Mouse (Mus musculus) neutrophil, adult 5-6 weeks (primary cell): ENCODE data around the gene Lgmn. TPM values are rescaled to one million over a fixed set of nuclear protein-coding genes. Genes with fewer than 3 reads are reported as not detected.

Source experiments
- ATAC-seq: fragments of 151-379, 151-347 bp; 2 replicates; pipeline ENCODE4 v1.8.0; 2017; ENCODE audit warnings: mild to moderate bottlenecking, moderate TSS enrichment; ENCODE audit not compliant: insufficient number of reproducible peaks, poor library complexity, low FRiP score, severe bottlenecking; ENCODE audit errors: extremely low read depth
- total RNA-seq: library from RNA; stranded (forward); fragments of 200-1000 nt; gene quantifications from 2 replicates; pipeline ENCODE4 v1.2.3, GENCODE M21; 2017

The Lgmn gene
- 62.6 and 64.1 TPM in 2 replicates for total RNA-seq

DNA sequence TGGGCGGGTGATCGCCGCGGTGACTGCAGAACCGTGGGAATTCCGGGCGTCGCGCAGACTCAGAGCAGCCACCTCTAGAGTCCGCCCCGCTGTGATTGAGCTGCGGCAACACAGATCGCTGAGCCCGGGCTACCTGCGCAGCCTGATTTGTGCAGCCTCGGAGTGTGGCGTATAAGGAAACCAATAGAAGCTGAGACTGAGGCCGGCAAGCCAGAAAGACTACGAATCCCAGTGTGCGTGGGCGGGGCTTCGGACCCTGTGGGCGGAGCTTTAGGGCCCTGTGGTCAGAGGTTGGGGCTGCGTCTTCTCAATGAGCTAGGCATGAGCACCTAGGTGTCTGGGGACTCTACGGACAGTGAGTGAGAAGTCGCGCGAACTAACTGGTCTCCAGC lies at the start of gene Lgmn:
Gene Lgmn, minus strand, starts transcription at position 182 of the 392 bp plus-strand sequence.
- ATAC-seq, result peak; percentile 97

DNA sequence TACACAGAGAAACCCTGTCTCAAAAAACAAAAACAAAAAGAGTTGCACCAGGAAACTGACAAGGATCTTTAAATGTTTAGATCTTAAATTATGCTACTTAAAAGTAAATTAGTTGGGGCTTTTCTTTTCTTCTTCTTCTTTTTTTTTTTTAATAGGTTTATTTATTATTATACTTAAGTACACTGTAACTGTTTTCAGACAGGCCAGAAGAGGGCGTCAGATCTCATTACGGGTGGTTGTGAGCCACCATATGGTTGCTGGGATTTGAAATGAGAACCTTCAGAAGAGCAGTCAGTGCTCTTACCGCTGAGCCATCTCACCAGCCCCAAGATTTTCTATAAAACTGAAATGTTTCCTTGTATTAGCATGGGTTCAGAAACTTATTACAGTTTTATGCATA lies 45.3 kb upstream of the Lgmn start:
- no peak for ATAC-seq

- ATAC-seq, result no peak
Observed at GRCm38 (mm10) chr12:102480481-102480880, 40.9 kb upstream of the Lgmn start.

DNA sequence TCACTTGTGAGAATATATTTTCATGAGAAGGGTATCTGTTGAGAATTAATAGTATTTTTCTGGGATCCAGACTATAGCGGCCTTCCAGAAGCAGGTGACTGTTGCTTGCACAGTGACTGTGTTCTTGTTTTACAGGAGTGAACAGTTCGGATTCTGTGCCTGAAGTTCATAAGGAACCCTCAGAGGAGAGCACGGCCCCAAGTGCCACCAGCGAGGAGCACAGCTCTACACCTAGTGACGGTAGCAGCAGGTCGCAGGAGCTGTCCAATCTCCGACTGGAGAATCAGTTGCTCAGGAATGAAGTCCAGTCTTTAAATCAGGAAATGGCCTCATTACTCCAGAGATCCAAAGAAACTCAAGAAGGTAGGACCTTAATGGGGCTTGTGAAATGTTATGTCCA lies 34.8 kb upstream of the Lgmn start:
- no peak for ATAC-seq

DNA sequence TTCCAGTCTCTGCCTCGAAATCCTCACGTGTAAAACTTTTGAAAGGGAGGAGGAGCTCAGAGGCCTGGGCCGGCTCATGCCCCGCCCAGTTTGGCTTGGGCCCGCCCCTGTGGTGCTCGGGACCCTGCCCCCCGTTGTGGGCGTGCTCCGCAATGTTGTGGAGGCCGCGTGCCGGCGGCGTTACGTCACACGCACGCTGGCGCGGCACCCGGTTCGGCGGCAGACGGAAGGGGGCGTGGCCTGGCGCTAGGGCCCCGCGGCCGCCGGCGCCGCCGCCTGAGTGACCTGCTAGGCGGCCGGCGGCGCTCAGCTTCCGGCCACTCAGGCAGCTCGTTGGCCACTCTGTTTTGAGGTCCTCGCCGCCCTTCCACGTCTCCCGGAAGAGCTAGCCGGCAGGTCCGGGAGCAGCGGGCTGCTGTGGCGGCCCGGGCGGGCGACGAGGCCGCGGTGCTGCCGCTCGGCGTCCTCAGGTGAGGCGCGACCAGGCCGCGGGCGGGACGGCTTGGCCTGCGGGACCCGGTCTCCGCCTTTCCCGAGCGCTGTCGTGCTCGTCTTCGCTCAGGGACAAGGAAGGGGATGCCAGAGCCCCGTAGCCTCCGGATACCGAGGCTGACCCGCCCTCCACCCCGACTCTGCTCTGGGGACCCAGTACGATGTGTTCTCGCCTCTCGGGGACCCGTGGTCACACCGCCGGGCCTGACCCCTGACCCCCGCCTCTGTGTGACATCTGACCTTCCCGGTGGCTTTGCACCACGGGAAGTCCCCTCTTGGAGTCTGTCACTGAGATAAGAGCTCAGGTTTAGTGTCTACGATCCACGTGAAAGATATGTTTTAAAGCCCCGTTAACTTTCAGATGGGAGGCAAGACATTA lies 29.5 kb upstream of the Lgmn start, which contains the start of gene Golga5:
Gene Golga5, plus strand, starts transcription at position 242 of the 871 bp plus-strand sequence.
- peak; percentile 97 for ATAC-seq

DNA sequence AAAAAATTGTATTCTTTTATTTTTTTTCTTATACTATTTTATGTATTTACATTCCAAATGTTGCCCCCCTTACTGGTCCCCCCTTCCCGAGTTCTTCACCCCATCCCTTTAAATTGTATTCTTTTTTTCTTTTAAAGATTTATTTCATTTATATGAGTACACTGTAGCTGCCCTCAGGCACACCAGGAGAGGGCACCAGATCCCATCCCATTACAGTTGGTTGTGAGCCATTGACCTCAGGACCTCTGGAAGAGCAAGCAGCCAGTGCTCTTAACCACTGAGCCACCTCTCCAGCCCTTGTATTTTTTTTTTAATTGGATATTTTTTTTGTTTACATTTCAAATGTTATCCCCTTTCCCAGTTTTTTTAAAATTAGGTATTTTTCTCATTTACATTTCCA lies 28.5 kb upstream of the Lgmn start:
- no peak for ATAC-seq

DNA sequence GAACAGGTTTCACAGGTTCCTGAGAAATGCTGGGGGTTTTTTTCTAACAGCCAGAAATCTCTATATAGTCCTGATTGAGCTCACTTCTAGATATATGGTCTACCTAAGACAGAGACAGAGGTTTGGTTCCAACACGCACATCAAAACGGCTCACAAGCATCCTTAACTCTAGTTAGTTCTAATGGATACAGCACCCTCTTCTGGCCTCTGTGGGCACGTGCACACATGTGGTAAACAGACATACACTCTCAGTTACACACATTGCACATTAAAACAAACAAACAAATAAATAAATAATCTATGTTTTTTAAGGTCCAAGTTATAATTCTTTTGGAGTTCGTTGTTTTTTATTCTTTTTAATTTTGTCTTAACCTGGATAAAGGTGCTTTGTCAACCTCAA lies 25.0 kb upstream of the Lgmn start:
- ATAC-seq, result no peak

DNA sequence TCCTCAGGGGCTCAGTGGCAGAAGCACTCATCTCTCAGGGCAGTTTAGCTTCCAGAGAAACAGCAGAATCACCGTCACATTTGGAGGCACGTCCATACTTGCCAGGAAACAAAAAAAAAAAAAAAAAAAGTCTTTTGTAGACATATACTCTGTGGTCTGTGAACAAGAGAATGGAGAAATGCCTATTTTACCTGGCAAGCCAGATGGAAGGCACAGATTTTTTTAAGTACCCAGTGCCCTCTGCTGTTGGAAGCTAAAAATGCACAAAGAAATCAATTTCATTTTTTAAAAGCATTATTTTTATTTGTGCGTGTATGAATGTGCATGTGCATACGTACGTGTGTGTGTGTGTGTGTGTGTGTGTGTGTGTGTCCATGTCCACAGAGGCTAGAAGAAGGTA lies 21.6 kb upstream of the Lgmn start:
- peak; percentile 58; the same call in 1 of the 2 replicates for ATAC-seq

DNA sequence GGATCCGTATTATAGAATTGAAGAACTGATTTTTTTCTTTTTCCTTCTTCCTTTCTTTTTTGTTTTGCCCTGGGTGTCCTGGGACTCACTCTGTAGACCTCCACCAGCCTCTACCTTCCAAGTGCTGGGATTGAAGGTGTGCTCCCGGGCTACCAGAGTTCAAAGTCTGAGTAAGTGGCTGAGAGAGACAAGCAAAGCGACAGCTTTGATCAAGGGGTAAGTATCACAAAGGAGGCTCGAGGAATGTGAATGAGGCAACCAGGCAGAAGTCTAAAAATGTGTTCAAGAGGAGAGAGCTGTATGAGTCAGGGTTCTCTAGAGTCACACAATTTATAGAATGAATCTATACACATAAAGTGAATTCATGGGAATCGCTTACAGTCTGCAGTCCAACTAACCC lies 20.4 kb upstream of the Lgmn start:
- ATAC-seq, result no peak

DNA sequence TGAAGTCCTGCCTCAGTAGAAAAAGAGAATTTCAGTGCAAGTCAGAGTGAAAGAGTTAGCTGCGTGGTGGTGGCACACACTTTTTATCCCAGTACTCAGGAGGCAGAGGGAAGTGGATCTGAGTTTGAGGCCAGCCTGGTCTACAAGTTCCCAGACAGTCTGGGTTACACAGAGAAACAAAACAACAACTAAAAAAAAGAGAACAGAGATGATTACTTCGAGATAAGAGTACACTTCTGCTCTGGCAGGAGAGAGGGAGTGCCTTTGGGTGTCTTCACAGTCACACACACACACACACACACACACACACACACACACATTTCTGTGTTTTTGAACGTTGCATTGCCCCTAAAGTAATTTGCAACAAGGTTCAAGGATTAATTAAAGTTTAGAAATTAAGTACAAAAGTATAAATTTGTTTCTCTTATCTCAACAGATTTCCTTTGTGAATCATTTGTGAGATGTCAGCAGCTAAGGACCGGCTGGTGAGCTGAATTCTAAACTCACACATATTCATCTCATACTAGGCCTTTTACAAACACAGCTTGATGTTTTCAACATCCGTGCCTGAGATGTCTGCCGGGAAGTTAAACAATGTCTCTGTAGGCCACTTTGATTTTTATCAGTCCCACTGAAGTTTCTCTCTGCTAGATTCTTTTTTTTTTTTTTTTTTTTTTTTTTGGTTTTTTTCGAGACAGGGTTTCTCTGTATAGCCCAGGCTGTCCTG lies 17.0 kb upstream of the Lgmn start:
- ATAC-seq, result no peak

GRCm38 (mm10) chr12:102453581-102453980 lies 14.0 kb upstream of the Lgmn start:
- peak; percentile 14 for ATAC-seq

DNA sequence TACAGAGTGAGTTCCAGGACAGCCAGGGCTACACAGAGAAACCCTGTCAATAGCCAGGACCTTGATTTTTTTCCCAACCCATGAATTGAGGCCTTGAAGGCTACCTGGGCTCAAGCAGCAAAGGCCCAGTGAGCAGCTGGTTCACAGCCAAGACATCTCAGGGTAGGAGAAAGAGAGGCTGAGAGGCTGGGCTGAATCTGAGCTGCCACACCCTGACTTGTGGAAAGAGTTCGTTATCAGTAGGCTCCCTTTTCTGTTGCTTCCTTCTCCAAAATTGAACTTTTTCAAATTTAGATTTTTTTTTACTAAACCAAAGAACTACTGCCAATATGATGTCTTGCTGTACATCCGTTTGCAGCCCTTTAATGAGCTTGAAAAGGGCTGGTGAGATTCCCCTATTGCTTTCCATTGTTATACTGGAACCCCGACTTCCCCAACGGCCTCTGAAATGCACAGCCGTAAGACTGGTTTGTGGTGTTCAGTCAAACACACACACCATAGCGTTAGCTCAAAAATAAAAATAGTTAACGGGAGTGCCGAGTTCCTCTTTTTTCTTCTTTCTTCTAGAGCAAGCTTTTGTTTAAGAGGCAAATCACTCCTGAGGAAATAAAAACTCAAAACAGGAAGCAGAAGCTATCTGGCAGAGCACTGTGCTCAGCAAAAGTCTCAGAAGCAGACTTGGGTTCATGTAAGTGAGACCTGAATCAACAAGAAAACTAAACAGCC lies 11.7 kb upstream of the Lgmn start:
- peak; percentile 73 for ATAC-seq

- no peak for ATAC-seq
Observed at GRCm38 (mm10) chr12:102450437-102450836, 10.8 kb upstream of the Lgmn start.

GRCm38 (mm10) chr12:102445436-102445835 lies 5.8 kb upstream of the Lgmn start:
- peak; percentile 94 for ATAC-seq

- ATAC-seq, result no peak
Observed at GRCm38 (mm10) chr12:102443676-102444075, 4.1 kb upstream of the Lgmn start.

DNA sequence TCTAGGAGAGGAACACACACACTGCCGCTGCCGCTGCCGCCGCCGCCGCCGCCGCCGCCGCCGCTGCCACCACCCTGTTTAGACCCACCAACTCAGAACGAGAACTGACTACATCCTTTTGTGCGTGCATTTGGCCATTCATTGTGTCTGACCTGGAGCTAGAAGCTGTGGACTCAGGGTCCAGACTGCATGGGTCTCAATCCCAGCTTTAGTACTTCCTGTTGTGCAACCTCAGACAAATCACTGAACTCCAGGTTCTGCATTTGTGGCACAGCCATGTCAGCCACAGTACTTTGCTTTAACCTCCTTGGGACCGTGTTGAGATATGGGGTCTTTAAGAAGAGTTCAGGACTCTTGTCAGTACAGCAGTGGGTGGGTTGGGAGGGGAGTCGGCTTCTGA lies 3.0 kb upstream of the Lgmn start:
- ATAC-seq, result no peak

- no peak for ATAC-seq
Observed at GRCm38 (mm10) chr12:102441141-102441540, 1.5 kb upstream of the Lgmn start.

GRCm38 (mm10) chr12:102440551-102440950 lies 938 bp upstream of the Lgmn start:
- no peak for ATAC-seq

DNA sequence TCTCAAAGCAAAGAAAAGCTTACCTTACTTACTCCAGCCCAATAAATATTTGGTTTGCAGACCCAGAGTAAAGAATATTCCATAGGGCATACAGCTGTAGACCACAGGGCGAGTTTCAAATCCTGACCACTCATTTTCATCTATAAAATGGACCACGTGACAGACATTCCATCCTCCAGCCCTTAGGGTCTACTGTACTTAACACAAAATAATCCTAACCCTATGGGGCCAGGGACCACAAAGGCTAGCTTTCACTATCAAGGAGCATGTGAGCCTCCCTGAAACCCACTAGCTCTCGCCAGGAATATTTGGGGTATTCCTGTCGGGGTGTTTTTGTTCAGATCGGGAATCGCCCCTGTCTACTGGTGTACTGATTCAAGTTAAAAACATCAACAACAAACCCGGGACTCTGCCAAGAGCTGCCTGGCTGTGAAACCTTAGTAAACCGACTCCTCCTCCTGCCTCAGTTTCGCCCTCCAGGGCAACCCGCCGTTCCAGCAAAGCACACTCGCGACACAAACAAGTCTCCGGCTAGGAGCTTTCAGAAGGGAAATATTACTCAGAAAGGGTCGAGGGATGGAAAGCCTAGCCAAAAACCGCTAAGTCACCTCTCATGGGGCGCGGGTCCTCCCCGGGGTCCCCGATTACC lies 506 bp downstream of the Lgmn start:
- no peak for ATAC-seq
